Mouse (Mus musculus): Measurements from ENCODE around the gene Kif5a.

- no peak for TF ChIP-seq CTCF (IDR thresholded peaks at IDR 0.05; ENCODE audit: low read depth)
- no peak for TF ChIP-seq EP300 (optimal IDR thresholded peaks at IDR 0.05)
Observed at GRCm38 (mm10) chr10:127289573-127290191, 26.5 kb upstream of the Kif5a start.
